37 mouse cellular contexts compared by ENCODE assay signal in genomic region chr9:123982720-123983119, GRCm38 (mm10). TPM values are rescaled to one million over a fixed set of nuclear protein-coding genes. Genes with fewer than 3 reads are reported as not detected.
"Had no signal": no experiment of that assay in that cellular context is flagged by ENCODE, and none has a peak within 500 bp of the region (broad histone marks: within the 10 kb centered on the region; RNA-seq: fewer than 3 reads in every experiment).

No protein-coding gene starts in this region.

- DNase-seq: cerebellum, adult 8-10 months; cerebellum, adult 9-10 months; cerebellum, adult 9-11 months; cerebellum, postnatal 10 days; cerebellum, postnatal 14 days; cerebellum, postnatal 25 days; cerebellum, postnatal 36 days; embryo, embryonic 11 days; forebrain, postnatal 0 days; gastrocnemius, adult 2 months; gastrocnemius, postnatal 10 days; gastrocnemius, postnatal 14 days; gastrocnemius, postnatal 25 days; gastrocnemius, postnatal 36 days; heart, adult 18-20 months; heart, adult 2 months had no signal

- H3K9me3 ChIP-seq: embryonic facial prominence, embryonic 10.5 days; embryonic facial prominence, embryonic 12.5 days; embryonic facial prominence, embryonic 13.5 days; embryonic facial prominence, embryonic 15.5 days; forebrain, embryonic 10.5 days; forebrain, embryonic 12.5 days; forebrain, embryonic 13.5 days; forebrain, embryonic 15.5 days had no signal

- ATAC-seq: forebrain, embryonic 13.5 days; forebrain, embryonic 14.5 days; forebrain, embryonic 15.5 days; forebrain, embryonic 16.5 days; forebrain, postnatal 0 days had no signal

- H3K9ac ChIP-seq: embryonic facial prominence, embryonic 12.5 days; embryonic facial prominence, embryonic 13.5 days; embryonic facial prominence, embryonic 15.5 days; forebrain, embryonic 12.5 days; forebrain, embryonic 13.5 days; forebrain, embryonic 15.5 days; forebrain, postnatal 0 days had no signal

- H3K27ac ChIP-seq: embryonic facial prominence, embryonic 10.5 days; embryonic facial prominence, embryonic 12.5 days; embryonic facial prominence, embryonic 13.5 days; embryonic facial prominence, embryonic 15.5 days; forebrain, embryonic 10.5 days; forebrain, embryonic 12.5 days; forebrain, embryonic 13.5 days; forebrain, embryonic 15.5 days; gastrocnemius, adult 2 months; heart, adult 2 months had no signal

- H3K4me1 ChIP-seq: embryonic facial prominence, embryonic 10.5 days; embryonic facial prominence, embryonic 12.5 days; embryonic facial prominence, embryonic 13.5 days; embryonic facial prominence, embryonic 15.5 days; forebrain, embryonic 10.5 days; forebrain, embryonic 12.5 days; forebrain, embryonic 13.5 days; forebrain, embryonic 15.5 days had no signal

- H3K27me3 ChIP-seq: embryonic facial prominence, embryonic 12.5 days; embryonic facial prominence, embryonic 13.5 days; embryonic facial prominence, embryonic 15.5 days; forebrain, embryonic 12.5 days; forebrain, embryonic 13.5 days; forebrain, embryonic 15.5 days had no signal

- H3K36me3 ChIP-seq: embryonic facial prominence, embryonic 10.5 days; embryonic facial prominence, embryonic 12.5 days; embryonic facial prominence, embryonic 13.5 days; embryonic facial prominence, embryonic 15.5 days; forebrain, embryonic 10.5 days; forebrain, embryonic 12.5 days; forebrain, embryonic 15.5 days had no signal

- H3K4me2 ChIP-seq: embryonic facial prominence, embryonic 12.5 days; embryonic facial prominence, embryonic 13.5 days; embryonic facial prominence, embryonic 15.5 days; forebrain, embryonic 12.5 days; forebrain, embryonic 13.5 days; forebrain, embryonic 15.5 days had no signal

- H3K4me3 ChIP-seq: embryonic facial prominence, embryonic 10.5 days; embryonic facial prominence, embryonic 12.5 days; embryonic facial prominence, embryonic 13.5 days; embryonic facial prominence, embryonic 15.5 days; erythroblast, embryonic 14.5 days; forebrain, embryonic 10.5 days; forebrain, embryonic 12.5 days; forebrain, embryonic 13.5 days; forebrain, embryonic 15.5 days; gastrocnemius, adult 2 months; heart, adult 2 months had no signal

RNA-seq across cellular contexts. Expression of gene Ccr1l1, which starts 4.5 kb away (rescaled TPM):
- total RNA-seq: common myeloid progenitor, adult 5-6 weeks; forebrain, postnatal 0 days; gastrocnemius, adult 18-20 months; gastrocnemius, adult 2 months; gastrocnemius, adult 8-10 months; gastrocnemius, postnatal 10 days; gastrocnemius, postnatal 14 days; gastrocnemius, postnatal 25 days; gastrocnemius, postnatal 36 days; gastrocnemius, postnatal 4 days; granulocyte monocyte progenitor cell, adult 5-6 weeks; heart, adult 18-20 months; heart, adult 2 months; heart, adult 8-10 months had no signal
- polyA plus RNA-seq: embryonic facial prominence, embryonic 10.5 days; embryonic facial prominence, embryonic 11.5 days; embryonic facial prominence, embryonic 12.5 days; embryonic facial prominence, embryonic 13.5 days; embryonic facial prominence, embryonic 14.5 days; embryonic facial prominence, embryonic 15.5 days; erythroblast, embryonic 14.5 days; forebrain, embryonic 10.5 days; forebrain, embryonic 11.5 days; forebrain, embryonic 12.5 days; forebrain, embryonic 13.5 days; forebrain, embryonic 14.5 days; forebrain, embryonic 15.5 days; forebrain, embryonic 16.5 days; forebrain, postnatal 0 days; frontal cortex, adult 2 months; heart, adult 2 months had no signal

RNA-seq across cellular contexts. Expression of gene Ccr1, which starts 14.2 kb away (rescaled TPM):
- polyA plus RNA-seq: erythroblast, embryonic 14.5 days had no signal

RNA-seq across cellular contexts. Expression of gene Ccr3, which starts 39.1 kb away (rescaled TPM):
- total RNA-seq: common myeloid progenitor, adult 5-6 weeks; gastrocnemius, adult 18-20 months; gastrocnemius, adult 2 months; gastrocnemius, postnatal 14 days; gastrocnemius, postnatal 25 days; gastrocnemius, postnatal 36 days; gastrocnemius, postnatal 4 days; heart, adult 18-20 months; heart, adult 2 months; heart, adult 8-10 months had no signal
- polyA plus RNA-seq: embryonic facial prominence, embryonic 10.5 days; embryonic facial prominence, embryonic 11.5 days; embryonic facial prominence, embryonic 12.5 days; erythroblast, embryonic 14.5 days; forebrain, embryonic 10.5 days; forebrain, embryonic 11.5 days; forebrain, embryonic 12.5 days; forebrain, embryonic 13.5 days; forebrain, embryonic 14.5 days; forebrain, embryonic 15.5 days; forebrain, embryonic 16.5 days; forebrain, postnatal 0 days had no signal
